ENCODE assay signal across 8 mouse cellular contexts in the genomic region with DNA sequence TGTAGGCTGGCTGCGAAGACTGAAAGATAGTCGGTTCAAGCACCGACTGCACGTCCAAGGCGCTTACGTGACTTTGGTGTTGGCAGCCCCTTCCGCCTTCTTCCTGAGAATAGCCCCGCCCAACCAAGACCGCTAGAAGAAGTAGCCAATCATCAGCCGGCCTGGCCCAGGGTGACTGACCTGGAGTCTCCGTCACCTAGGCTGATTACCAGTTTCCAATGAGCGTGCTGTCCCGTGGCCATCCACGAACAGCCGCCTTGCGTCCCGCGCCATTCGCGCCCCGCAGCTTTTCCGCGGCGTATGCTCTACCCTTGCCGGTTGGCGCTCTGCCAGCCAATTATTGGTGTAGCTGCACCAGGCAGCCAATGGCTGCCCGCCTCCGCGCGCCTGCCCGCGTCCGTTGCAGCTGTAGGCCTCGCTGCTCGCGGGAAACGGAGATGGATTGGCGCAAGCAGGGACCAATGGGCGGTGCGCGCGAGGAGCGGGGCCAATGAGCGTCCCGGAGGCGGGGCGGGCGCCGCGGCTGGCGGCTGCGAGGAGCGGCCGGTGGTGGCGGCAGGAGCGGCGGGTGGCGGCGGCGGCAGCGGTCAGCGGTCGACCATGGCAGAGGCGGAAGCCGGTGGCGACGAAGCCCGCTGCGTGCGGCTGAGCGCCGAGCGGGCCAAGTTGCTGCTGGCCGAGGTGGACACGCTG. TPM values are rescaled to one million over a fixed set of nuclear protein-coding genes. Genes with fewer than 3 reads are reported as not detected.
DNase-seq lines count a peak whose midpoint lies in the region; ATAC-seq and TF ChIP-seq lines count a peak whose summit lies in the region.

A gene (minus strand): TSS at position 404 of the 693 bp plus-strand sequence.
A gene (plus strand): TSS at position 483 of the 693 bp plus-strand sequence.

- peak; percentile 97 for ATAC-seq in heart, embryonic 15.5 days (replicated peaks; ENCODE audit: insufficient number of reproducible peaks, insufficient read depth, low FRiP score, low read depth)
- ATAC-seq in liver, embryonic 14.5 days (ENCODE audit: insufficient read depth), result peak; percentile 96
- ATAC-seq in neural tube, embryonic 11.5 days (ENCODE audit: insufficient read depth, low FRiP score, low TSS enrichment), result peak; percentile 97
- peak; percentile 97 for ATAC-seq in stomach, postnatal 0 days (ENCODE audit: low FRiP score, low TSS enrichment)

- peak; percentile 19; the same call in 1 of the 2 replicates for TF ChIP-seq CTCF in liver, embryonic 14.5 days (IDR thresholded peaks at IDR 0.05; ENCODE audit: low read depth)
- TF ChIP-seq CTCF in stomach, postnatal 0 days (IDR thresholded peaks at IDR 0.05; ENCODE audit: low read depth), result no peak

- peak within 1 kb of the TSS; percentile 93 for H3K4me2 ChIP-seq in heart, embryonic 15.5 days
- peak within 1 kb of the TSS; percentile 96 for H3K4me2 ChIP-seq in liver, embryonic 14.5 days (ENCODE audit: low read depth)
- peak within 1 kb of the TSS; percentile 98 for H3K4me2 ChIP-seq in neural tube, embryonic 11.5 days (ENCODE audit: low read depth)
- peak within 1 kb of the TSS; percentile 97 for H3K4me2 ChIP-seq in stomach, postnatal 0 days (replicated peaks; ENCODE audit: low read depth)

- TF ChIP-seq EP300 in liver, embryonic 14.5 days (IDR thresholded peaks at IDR 0.05; ENCODE audit: low read depth), result no peak
- no peak for TF ChIP-seq EP300 in stomach, postnatal 0 days (optimal IDR thresholded peaks at IDR 0.05)

- peak within 1 kb of the TSS; percentile 92 for H3K9ac ChIP-seq in heart, embryonic 15.5 days
- H3K9ac ChIP-seq in liver, embryonic 14.5 days (replicated peaks), result peak within 1 kb of the TSS; percentile 96
- H3K9ac ChIP-seq in neural tube, embryonic 11.5 days (ENCODE audit: low read length), result peak within 1 kb of the TSS; percentile 85
- peak within 1 kb of the TSS; percentile 87 for H3K9ac ChIP-seq in stomach, postnatal 0 days (ENCODE audit: low read length)

- no peaks in the 10 kb centered on the region for H3K27me3 ChIP-seq in forebrain, embryonic 10.5 days (ENCODE audit: poor library complexity, severe bottlenecking)
- no peaks in the 10 kb centered on the region for H3K27me3 ChIP-seq in heart, embryonic 15.5 days
- H3K27me3 ChIP-seq in liver, embryonic 14.5 days (ENCODE audit: control insufficient read depth, insufficient read depth, low read length), result no peaks in the 10 kb centered on the region
- H3K27me3 ChIP-seq in neural tube, embryonic 11.5 days (ENCODE audit: control insufficient read depth, insufficient read depth, low read length), result no peaks in the 10 kb centered on the region
- H3K27me3 ChIP-seq in stomach, postnatal 0 days (ENCODE audit: control insufficient read depth, insufficient read depth, low read length), result no peaks in the 10 kb centered on the region

- peak within 1 kb of the TSS; percentile 93 for H3K27ac ChIP-seq in forebrain, embryonic 10.5 days
- peak within 1 kb of the TSS; percentile 84 for H3K27ac ChIP-seq in heart, embryonic 15.5 days
- H3K27ac ChIP-seq in liver, embryonic 14.5 days, result peak within 1 kb of the TSS; percentile 86
- H3K27ac ChIP-seq in neural tube, embryonic 11.5 days (ENCODE audit: low read depth, low read length), result peak within 1 kb of the TSS; percentile 61
- peak within 1 kb of the TSS; percentile 89 for H3K27ac ChIP-seq in stomach, postnatal 0 days (replicated peaks)

- H3K4me1 ChIP-seq in forebrain, embryonic 10.5 days, result peaks cover 47% of the 10 kb centered on the region
- peaks cover 31% of the 10 kb centered on the region for H3K4me1 ChIP-seq in heart, embryonic 15.5 days (replicated peaks)
- H3K4me1 ChIP-seq in liver, embryonic 14.5 days (replicated peaks; ENCODE audit: control insufficient read depth in 2 of 2, insufficient read depth in 2 of 2, low read length in 1 of 2), result peaks cover 10 to 13% of the 10 kb centered on the region in 2 experiments
- H3K4me1 ChIP-seq in neural tube, embryonic 11.5 days (ENCODE audit: control insufficient read depth, insufficient read depth, low read length), result peaks cover 16% of the 10 kb centered on the region
- H3K4me1 ChIP-seq in stomach, postnatal 0 days (replicated peaks; ENCODE audit: control insufficient read depth, insufficient read depth), result 0 out of 2 replicates have a peak, but pooled peaks cover 6% of the 10 kb centered on the region

- WGBS in forebrain, embryonic 10.5 days, result under 1% methylated on average over 75 of the region's 75 CpGs
- under 1% methylated on average over 67 of the region's 75 CpGs for WGBS in heart, embryonic 15.5 days
- whole genome bisulfite sequencing in liver, embryonic 14.5 days (ENCODE audit: insufficient replicate concordance), result under 1% methylated on average over 75 of the region's 75 CpGs
- WGBS in neural tube, embryonic 11.5 days, result under 1% methylated on average over 71 of the region's 75 CpGs
- under 1% methylated on average over 53 of the region's 75 CpGs for WGBS in stomach, postnatal 0 days

- peaks cover 34% of the 10 kb centered on the region for H3K36me3 ChIP-seq in forebrain, embryonic 10.5 days (replicated peaks)
- H3K36me3 ChIP-seq in heart, embryonic 15.5 days, result peaks cover 6% of the 10 kb centered on the region
- peaks cover 5% of the 10 kb centered on the region for H3K36me3 ChIP-seq in liver, embryonic 14.5 days (replicated peaks; ENCODE audit: control insufficient read depth, insufficient read depth, low read depth)
- H3K36me3 ChIP-seq in neural tube, embryonic 11.5 days (ENCODE audit: control insufficient read depth, insufficient read depth, low read length), result peaks cover 4% of the 10 kb centered on the region; the same call in 1 of the 2 replicates
- peaks cover 6% of the 10 kb centered on the region; the same call in 1 of the 2 replicates for H3K36me3 ChIP-seq in stomach, postnatal 0 days (ENCODE audit: control insufficient read depth, insufficient read depth, low read length)

- no peaks in the 10 kb centered on the region for H3K9me3 ChIP-seq in forebrain, embryonic 10.5 days
- H3K9me3 ChIP-seq in heart, embryonic 15.5 days (replicated peaks), result no peaks in the 10 kb centered on the region
- no peaks in the 10 kb centered on the region for H3K9me3 ChIP-seq in liver, embryonic 14.5 days (ENCODE audit: control insufficient read depth, low read length)
- H3K9me3 ChIP-seq in neural tube, embryonic 11.5 days (ENCODE audit: control insufficient read depth, low read length), result no peaks in the 10 kb centered on the region
- H3K9me3 ChIP-seq in stomach, postnatal 0 days (ENCODE audit: control insufficient read depth, low read length), result no peaks in the 10 kb centered on the region

- peak; percentile 95 to 96 for DNase-seq in CD8-positive naive resting alpha-beta T cell, adult 2 months (ENCODE audit: low read depth in 2 of 2, low spot score in 2 of 2)
- DNase-seq in c-Kit-positive CD71-negative TER-119-negative erythroid progenitor cells, embryonic 14.5 days (ENCODE audit: low read depth), result peak; percentile 97
- DNase-seq in forebrain, embryonic 10.5 days (ENCODE audit: extremely low spot score, low spot score), result peak; percentile 98
- peak; percentile 99 to 100 for DNase-seq in kidney, postnatal 25 days
- DNase-seq in liver, embryonic 14.5 days (ENCODE audit: low read depth in 3 of 3, low spot score in 3 of 3), result peak; percentile 97 to 98 (median 98)
- peak; percentile 99 for DNase-seq in neural tube, embryonic 11.5 days (ENCODE audit: low spot score)
- peak; percentile 99 for DNase-seq in stomach, postnatal 0 days (ENCODE audit: low spot score)

- H3K4me3 ChIP-seq in forebrain, embryonic 10.5 days, result peak within 1 kb of the TSS; percentile 95
- H3K4me3 ChIP-seq in heart, embryonic 15.5 days, result peak within 1 kb of the TSS; percentile 81
- H3K4me3 ChIP-seq in liver, embryonic 14.5 days (ENCODE audit: insufficient read depth in 1 of 2, low read depth in 2 of 2, low read length in 2 of 2), result peak within 1 kb of the TSS; percentile 93 to 94
- peak within 1 kb of the TSS; percentile 78 for H3K4me3 ChIP-seq in neural tube, embryonic 11.5 days (ENCODE audit: low read depth, low read length)
- H3K4me3 ChIP-seq in stomach, postnatal 0 days (ENCODE audit: low read depth, low read length), result peak within 1 kb of the TSS; percentile 78

RNA-seq across cellular contexts. Expression of the first gene that starts in this region (rescaled TPM):
- polyA plus RNA-seq in forebrain, embryonic 10.5 days (2016; fragmentation: Nextera tagmentation; extraction: Ambion mirVana), result 32.7 and 35.2 TPM in 2 replicates
- 20.5 and 29.1 TPM in 2 replicates for polyA plus RNA-seq in heart, embryonic 15.5 days (2015; fragmentation: Nextera tagmentation; extraction: Ambion mirVana)
- polyA plus RNA-seq in liver, embryonic 14.5 days (2012; rRNA removed), result 17.1 and 19.9 TPM in 2 replicates
- 4.5 and 5.0 TPM in 2 replicates for polyA plus RNA-seq in liver, embryonic 14.5 days (2014; fragmentation: Nextera tagmentation; extraction: Ambion mirVana)
- polyA plus RNA-seq in neural tube, embryonic 11.5 days (2014; fragmentation: Nextera tagmentation; extraction: Ambion mirVana), result 17.0 and 21.2 TPM in 2 replicates
- 12.0 and 12.5 TPM in 2 replicates for polyA plus RNA-seq in stomach, postnatal 0 days (2015; fragmentation: Nextera tagmentation; extraction: Ambion mirVana)

RNA-seq across cellular contexts. Expression of the second gene that starts in this region (rescaled TPM):
- 79.7 and 85.3 TPM in 2 replicates for polyA plus RNA-seq in forebrain, embryonic 10.5 days (2016; fragmentation: Nextera tagmentation; extraction: Ambion mirVana)
- 60.5 and 63.0 TPM in 2 replicates for polyA plus RNA-seq in heart, embryonic 15.5 days (2015; fragmentation: Nextera tagmentation; extraction: Ambion mirVana)
- 37.9 and 38.2 TPM in 2 replicates for polyA plus RNA-seq in liver, embryonic 14.5 days (2012; rRNA removed)
- polyA plus RNA-seq in liver, embryonic 14.5 days (2014; fragmentation: Nextera tagmentation; extraction: Ambion mirVana), result 70.4 and 76.7 TPM in 2 replicates
- 65.0 and 65.2 TPM in 2 replicates for polyA plus RNA-seq in neural tube, embryonic 11.5 days (2014; fragmentation: Nextera tagmentation; extraction: Ambion mirVana)
- polyA plus RNA-seq in stomach, postnatal 0 days (2015; fragmentation: Nextera tagmentation; extraction: Ambion mirVana), result 45.4 and 48.9 TPM in 2 replicates

Comparison
In these comparisons a context has a peak if more than half of its experiments do, and no peak if none do; other contexts are left out.
1. Peak in every context shown above with its lines: DNase-seq, ATAC-seq, H3K4me3 ChIP-seq and H3K27ac ChIP-seq.